Mouse (Mus musculus) embryo, embryonic 11.5 days (tissue): ENCODE data around the gene Fbln1.

Experiments
- DNase-seq: peaks from one replicate; pipeline ENCODE4 v3.0.0-alpha.2; 2012; ENCODE audit warnings: low read depth, low spot score

The Fbln1 gene

DNA sequence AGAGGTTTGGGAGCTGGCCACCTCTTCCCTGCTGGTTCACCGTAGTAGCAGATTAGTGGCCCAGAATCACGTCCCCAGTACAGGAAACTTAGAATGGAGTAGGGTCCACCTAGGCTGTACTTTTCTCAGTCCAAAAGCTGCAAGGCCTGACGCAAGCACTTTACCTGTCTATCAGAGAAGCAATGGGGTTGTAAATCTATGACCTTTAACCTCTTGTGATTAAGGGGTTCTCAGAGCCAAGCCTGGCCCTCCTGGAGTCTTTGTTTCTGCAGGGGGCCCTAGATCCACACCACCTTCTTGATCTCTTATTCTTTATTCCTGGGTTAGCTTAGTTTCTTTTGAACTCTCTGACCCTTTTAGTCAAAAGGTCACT is 940 bp downstream of the Fbln1 start:
- DNase-seq = no peak

DNA sequence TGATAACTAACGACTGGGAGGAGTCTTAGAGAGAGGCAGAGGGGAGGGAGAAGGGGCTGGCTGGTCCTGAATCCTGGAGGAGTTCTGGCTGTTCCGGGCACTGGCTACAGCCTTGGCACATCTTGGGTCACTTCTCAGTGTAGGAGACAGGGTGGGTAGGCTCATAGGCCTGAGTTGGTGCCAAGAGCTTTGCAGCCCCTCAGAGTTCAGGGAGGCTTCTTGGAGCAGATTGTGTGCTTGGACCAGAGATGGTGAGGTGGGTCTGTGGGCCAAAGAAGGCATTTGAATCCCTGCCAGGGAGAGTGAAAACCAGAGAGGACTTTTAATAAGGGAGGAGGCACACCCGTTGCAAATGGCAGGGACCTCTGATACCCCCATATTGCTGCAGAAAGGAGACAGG is 1.3 kb downstream of the Fbln1 start:
- DNase-seq = no peak

DNA sequence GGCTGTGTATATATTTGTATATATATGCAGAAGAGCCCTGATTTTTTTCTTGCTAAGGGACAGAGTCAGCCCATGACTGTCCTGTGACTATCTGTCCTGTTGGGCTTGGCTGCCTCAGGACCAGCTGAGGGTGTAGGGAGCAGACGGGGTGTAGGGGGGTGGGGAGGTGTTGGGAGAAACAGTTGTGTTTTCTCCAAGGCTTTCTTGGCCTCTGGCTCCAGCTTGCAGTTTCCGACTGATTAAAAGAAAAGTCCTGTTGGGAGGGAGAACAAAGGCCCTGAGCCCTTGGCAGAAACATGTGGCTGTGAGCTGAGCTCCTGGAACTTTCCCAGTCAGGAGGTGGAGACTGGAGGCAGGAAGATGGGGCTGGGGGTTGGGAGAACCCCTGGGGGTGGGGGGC is 2.0 kb downstream of the Fbln1 start:
- DNase-seq = no peak

DNA sequence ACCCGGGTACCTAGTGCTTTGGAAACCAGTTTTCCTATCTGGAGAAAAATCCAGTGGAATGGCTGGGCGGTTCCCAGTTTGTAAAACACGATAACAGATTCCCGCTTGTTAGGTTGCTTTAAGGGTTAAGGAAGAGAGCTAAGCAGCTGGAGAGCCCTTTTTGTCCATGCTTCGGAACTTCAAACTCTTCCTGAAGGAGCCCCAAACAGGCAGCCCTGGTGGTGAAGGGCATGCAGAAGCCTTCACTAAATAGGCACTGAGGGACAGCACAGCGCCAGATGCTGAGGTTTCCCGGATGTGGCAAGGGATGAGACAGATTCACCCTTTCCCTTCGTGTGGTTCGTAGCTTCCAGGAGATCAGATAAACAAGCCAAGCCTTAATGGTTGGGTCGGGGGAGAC is 2.6 kb downstream of the Fbln1 start:
- DNase-seq = no peak

DNA sequence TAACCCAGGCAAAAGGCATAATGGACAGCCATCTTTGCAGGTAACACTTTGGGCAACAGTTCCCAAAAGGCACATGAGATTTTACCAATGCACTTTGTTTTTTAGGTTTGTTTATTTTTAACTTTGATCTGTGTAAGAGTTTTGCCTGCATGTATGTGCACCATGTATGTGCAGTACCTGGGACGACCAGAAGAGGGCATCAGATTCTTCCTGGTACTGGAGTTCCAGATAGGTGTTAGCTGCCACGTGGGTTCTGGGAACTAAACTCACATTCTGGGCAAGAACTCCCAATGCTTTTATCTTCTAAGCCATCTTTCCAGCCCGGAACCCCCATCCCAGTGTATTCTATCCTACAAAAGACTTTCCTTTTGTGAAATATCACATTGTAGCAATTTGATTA is 3.6 kb downstream of the Fbln1 start:
- no peak for DNase-seq

DNA sequence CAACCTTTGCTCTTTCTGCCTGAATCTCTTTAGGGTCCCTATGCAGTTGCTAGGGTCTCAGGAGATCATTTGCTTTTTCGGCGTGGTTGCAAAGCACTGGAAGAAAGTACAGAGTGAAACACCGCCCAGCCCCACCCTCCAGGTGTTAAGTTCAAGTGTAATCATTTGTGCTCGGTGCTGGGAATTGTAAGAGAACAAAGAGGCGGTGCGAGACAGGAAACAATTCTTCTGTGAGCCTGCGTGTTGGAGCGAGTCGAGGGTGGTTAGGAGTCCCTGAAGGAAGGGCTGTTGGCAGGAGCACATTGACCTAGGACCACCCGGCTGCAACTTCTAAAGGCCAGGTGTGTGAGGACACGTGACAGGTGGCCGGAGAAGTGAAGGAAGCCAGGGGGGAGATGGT is 4.9 kb downstream of the Fbln1 start:
- no peak for DNase-seq

DNA sequence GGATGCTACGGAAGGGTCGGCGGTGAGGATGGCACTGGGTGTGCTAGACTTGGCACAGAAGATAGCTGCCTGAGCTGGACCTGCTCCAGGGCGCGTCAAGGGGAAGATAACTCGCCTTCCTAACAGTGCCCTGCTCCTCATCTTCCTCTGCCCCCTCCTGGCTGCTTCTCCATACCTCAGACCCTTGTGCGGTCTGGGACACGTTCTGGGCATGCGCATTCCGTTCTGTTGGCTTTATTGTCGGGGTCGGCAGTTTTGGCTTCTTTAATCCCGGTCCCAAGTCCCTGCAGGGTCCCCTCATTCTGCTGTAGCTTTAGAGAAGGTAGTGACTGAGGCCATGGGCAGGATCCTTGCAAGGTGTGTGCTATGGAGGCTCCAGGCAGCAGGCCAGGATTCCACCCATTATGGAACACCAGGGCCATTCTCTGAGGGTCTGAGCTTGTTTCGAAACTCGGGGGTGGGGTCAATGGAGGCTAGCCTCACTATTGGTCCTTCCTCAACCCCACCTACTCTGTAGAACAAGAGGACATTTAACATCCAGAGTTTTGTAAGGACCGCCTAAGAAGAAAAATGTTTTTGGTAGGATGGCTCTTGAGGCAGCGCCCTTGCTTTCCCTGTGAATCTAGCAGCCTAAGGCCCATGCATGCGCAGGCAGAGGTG is 5.5 kb downstream of the Fbln1 start:
- DNase-seq = no peak

DNA sequence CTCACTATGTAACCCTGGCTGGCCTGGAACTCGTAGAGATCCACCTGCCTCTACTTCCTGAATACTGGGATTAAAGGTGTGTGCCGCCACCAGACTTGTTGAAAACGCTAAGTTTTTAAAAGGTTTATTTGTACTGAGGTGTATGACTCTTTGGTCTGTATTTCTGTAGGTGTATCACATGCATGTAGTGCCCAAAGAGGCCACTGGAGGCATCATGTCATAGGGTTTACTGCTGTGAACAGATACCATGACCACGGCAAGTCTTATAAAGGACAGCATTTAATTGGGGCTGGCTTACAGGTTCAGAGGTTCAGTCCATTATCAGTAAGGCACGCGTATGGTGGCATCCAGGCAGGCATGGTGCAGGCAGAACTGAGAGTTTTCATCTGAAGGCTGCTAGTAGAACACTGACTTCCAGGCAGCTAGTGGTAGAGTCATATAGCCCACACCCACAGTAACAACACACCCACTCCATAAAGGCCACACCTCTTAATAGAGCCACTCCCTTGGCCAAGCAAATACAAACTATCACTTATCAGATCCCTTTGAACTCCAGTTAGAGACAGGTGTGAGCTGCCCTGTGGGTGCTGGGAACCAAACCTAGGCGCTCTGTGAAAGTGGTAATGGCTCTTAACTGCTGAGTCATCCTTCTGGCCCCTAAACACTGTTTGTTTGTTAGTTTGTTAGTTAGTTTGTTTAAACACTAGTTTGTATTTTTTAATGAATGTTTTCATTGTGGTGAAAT is 10.5 kb downstream of the Fbln1 start:
- DNase-seq = no peak

DNA sequence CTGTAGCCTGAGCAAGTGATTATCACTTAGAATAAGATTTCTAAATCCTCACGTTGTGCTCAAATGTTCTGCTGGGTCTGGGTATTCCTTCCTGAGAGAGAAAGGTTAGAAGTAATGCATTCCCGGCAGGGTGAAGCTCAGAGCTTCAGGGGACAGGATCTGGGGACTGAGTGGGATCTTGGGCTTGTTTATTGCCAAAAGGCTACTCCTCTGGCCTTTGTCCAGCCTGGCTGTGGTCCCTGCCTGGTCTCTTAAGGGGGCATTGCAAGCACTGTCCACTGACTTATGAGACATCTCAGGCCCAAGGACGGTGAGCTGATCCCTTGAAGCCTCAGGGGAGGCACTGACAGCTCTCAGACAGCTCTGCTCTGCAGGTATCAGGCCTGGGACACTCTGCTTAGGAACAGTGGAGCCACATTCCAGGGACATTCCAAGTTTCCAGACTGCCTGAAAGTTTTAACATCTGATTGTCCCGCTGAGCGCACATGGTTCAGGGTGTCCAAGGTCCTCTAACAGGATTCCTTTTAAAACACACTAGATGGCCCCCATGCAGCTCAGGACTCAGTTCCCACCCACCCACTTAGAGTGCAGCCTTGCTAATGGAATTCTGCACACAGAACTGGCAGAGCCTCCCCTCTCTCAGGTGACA is 13.0 kb downstream of the Fbln1 start:
- no peak for DNase-seq

DNA sequence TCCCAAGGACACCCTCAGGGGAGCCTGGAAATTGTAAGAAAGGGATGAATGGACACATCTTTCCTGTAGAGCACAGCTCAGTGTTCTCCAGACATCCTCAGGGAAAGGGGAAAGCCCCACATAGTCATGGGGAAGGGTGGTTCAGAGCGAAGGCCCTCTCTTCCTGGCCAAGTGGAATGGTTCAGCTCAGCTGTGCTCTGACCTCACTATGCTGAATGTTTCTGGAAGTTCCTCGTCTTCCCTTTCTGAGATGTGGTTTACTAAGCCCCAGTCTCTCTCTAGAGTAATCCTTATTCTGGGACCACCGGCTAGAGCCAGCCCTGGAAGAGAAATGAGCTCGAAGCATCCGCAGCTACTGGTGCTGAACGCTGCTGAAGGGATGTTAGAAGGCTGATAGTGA is 14.6 kb downstream of the Fbln1 start:
- DNase-seq = no peak

DNA sequence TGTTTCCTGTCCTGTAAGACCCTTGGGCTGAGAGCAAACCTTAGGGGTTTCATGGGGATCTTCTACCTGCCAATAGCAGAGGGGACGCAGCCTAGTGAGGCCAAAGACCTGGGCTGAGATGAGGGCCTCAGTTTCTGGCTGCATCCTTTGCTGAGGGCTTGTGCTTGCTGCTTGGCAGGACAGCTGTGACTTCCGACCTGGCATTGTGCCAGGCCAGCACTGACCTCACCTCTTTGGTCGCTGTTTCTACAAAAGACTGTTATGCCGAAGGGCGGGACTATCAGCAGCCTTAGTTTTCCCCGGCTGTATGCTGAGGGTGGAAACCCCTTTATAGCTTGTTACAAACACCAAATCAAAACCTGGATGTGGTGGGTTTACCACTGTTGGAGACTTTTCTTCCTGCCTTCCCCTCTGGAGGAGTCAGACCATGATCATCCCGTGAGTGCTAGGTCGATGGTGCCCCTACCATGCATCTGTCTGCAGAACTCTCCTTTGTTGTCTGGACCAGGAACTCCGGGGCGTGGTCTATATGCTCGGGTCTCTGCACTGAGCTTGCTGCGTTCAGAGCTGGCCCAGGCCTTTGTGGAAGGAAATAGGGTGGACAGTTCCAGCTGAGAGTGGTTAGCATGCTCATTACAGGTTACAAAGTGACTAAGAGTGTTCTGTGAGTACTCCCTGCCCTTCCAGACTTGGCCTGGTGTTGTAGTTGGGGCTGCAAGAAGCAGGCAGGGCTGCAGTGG is 15.5 kb downstream of the Fbln1 start:
- no peak for DNase-seq

DNA sequence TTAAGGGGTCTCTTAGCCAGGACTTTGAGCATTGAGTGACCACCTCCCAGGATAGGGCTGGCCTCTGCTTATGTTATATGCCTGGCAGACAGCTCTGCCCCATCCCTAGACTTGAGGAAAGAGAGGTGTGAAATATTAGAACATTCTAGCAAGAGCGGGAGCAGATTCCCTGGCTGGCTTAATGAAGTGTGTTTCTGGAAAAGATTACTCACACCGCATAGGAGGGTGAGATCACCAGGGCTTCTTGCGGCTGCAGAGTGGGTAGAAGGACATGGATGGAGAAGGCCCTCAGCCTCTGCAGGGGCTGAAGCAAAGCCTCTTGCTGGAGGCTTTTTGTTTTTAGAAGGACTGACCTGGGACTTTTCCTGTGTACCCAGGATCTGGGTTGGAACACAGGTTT is 19.9 kb downstream of the Fbln1 start:
- no peak for DNase-seq

DNA sequence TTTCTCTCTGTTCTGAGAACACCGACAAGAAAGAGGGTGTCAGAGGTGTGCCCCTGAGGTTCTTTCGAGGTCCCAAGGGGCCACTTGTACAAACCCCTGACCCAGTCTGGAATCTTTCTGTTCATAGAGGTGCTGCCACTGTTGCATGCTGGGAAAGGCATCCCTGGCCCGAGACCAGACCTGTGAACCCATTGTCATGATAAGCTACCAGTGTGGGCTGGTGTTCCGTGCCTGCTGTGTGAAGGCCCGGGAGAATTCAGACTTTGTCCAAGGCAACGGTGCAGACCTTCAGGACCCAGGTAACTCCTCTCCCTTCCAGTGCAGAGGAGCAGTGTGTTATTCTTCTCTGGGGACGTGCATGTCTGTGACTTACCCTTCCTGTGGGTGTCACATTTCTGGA is 21.1 kb downstream of the Fbln1 start:
- no peak for DNase-seq

DNA sequence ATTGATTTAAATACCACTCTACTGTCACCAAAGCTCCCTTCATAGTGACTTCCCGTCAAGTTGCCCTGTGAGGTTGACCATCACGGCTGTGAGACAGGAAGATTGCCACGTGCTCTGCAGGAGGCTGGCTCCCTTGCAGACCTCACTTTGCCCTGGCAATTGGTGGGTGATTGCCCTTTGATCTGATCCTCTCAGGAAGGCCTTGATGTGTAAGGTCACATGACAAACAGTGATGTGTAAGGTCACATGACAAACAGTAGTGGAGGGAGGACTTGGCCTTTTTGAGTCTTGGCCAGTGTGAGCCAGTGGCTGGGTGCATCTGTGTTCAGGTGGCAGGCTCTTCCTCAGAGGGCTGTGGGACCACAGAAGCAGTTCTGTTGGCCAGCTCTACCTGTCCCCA is 22.8 kb downstream of the Fbln1 start:
- DNase-seq = no peak

DNA sequence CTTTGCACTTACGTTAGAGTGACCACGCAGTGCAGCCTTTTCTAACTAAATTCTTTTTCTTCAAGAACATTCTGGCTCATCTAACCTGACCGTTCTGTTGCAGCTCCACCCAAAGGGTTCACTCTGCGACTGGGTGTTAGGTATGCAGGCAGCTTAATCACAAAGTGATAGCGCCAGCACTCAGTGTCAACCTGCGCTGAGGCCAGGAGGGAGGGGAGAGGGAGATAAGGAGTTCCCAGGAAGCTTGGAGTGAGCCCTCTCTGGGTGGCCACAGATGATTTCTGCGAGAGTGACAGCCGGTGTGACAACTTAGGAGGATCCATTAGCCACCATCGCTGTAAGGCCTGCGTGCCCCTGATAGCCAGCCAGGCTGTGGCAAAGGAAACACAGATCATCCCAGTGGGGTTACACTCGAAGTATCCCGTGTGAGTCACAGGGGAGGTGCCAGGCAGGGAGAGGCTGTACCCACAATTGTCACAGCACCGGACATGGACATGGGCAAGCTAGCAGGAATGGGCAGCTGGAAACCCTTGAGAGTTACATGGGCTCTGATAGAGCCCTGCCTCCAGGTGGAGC is 24.3 kb downstream of the Fbln1 start:
- no peak for DNase-seq

DNA sequence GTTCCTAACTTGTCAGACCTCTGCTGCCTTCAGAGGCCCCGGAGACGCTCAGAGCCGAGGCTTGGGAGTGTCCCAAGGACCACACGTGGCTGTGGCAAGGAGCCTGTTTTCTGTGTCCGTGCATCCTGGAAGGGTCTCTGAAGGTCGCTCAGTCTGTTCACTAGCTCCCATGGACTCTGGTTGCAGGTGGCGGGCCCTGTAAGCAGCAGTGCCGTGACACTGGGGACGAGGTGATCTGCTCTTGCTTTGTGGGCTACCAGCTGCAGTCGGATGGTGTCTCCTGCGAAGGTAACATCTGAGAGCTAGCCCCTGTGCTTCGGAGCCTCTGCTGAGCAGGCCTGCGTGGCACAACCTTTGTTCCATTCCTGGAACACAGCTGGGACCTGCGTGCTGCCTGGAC is 24.9 kb downstream of the Fbln1 start:
- DNase-seq = no peak

DNA sequence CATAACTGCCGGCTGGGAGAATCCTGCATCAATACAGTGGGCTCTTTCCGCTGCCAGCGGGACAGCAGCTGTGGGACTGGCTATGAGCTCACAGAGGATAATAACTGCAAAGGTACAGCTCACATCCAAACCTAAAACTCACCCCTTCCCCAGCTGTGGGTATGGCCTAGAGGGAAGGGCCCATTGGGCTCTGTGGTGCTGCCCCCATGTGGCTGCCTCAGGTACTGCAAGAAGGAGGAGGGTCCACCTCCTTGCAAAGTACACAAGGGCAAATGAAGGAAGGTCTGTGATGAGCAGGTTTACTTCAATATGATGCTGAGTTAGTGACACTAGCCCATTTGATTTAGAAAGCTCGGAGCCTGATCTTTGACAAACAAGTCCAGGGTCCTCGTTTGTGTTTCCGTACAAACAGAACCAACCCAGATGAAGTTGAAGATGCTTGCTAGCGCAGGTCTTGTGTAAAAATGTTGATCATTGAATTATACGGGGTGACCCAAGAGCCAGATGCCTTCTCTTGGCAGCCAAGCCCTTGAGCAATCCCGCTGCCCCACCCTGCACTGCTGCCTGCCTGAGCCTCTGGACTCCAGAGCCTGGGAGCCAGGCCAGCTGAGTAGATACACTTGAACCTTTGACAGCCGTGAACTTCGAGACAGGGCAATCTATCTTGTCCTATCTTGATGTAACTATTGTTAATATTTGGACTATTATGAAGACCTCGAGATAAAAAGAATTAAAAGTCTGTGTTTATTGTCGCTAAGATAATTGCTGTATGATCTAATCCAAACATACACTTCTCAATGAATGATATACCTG is 25.9 kb downstream of the Fbln1 start:
- DNase-seq = peak; percentile 57

DNA sequence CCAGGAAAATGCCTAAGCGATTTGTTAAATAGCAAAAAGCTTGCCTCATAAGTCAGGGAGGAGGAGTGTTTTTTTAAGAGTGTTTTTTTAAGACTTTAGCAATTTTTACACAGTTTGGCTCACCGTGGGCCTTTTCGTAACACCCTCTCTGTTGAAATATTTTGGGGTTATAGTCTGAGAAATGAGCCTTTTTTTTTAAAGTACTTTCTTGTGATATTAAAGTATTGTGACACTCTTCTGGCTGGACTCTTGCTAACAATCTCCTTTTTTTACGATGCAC is 26.4 kb downstream of the Fbln1 start:
- DNase-seq = no peak

DNA sequence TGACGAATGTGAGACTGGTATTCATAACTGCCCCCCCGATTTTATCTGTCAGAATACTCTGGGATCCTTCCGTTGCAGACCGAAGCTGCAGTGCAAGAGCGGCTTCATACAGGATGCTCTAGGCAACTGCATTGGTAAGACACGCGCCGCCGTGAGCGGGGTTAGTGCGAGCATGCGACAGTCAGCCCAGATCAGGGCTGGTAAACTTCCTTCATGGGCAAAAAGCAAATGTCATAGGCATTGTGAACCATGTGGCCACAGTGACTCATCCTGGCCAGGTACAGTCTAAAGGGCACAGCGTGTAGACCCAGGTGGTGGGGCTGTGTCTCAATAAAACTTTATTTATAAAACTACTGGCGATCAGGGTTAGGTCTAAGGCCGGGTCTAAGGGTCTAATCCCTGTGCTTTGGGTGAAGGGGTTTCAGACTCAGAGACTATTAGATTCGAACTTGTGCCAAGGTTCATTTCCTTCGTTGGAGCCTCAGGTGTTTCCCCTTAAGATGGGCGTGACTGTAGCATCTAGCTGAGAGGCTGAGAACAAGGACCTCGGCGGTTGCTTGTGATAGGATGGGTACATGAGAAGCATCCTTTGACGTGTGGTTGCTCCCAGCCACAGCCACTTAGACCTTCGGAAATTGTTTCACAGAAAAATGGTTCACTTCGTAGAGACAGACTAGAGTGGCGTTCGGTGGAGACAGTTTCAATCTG is 26.9 kb downstream of the Fbln1 start:
- no peak for DNase-seq

DNA sequence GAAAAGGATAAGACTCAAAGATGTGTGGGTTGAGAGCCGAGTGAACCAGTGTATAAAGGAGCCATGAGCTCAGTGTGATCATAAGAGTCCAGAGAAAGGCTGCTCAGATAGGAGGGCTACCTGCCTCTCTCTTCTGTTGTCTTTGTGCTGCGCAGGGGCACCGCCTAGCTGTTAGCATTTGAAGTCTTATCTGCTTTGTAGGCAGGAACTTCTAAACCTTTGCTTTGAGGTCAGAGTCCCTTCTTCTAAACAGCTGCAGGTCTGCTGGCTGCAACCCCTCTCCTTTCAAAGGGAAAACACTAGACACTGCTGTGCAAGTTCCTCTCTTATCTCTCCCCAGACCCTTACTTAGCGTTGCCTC is 27.5 kb downstream of the Fbln1 start:
- no peak for DNase-seq

DNA sequence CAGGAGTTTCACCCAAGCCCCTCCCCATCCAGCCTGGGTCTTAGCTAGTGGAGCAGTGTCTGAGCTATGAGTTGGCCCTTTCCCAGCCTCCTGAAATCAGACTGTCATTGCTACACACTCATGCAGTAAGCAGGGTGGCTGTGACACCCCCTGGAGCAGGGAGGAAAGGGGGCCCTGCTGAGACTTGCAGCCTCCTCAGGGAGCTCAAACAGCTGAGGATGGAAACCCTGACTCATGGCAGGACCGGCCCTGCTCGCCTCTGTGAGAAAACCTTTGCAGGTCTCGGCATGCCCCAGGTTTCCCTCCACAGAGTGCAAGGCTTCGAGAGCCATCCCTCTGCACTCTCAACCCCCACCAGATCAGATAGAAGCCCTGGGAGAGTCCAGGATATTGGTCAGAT is 27.9 kb downstream of the Fbln1 start:
- no peak for DNase-seq
